In genomic region chr1:19056861-19057260, GRCm38 (mm10) we compare ENCODE assay signal across 19 mouse cellular contexts. TPM values are rescaled to one million over a fixed set of nuclear protein-coding genes. Genes with fewer than 3 reads are reported as not detected.
DNase-seq lines count a peak whose midpoint lies in the region; ATAC-seq lines count a peak whose summit lies in the region.
"Had no signal": no experiment of that assay in that cellular context is flagged by ENCODE, and none has a peak within 500 bp of the region (broad histone marks: within the 10 kb centered on the region; RNA-seq: fewer than 3 reads in every experiment).

No protein-coding gene starts in this region.

- no peak overlapping the region for H3K4me3 ChIP-seq in intestine, embryonic 15.5 days (replicated peaks)

- H3K4me2 ChIP-seq in intestine, embryonic 15.5 days (replicated peaks): no peak overlapping the region

- ATAC-seq in intestine, embryonic 15.5 days: no peak
- ATAC-seq: activated CD4-positive, CD25-positive, alpha-beta regulatory T cell, adult 4 months; CD4-positive, CD25-positive, alpha-beta regulatory T cell, adult 4 months; Patski had no signal

- H3K27me3 ChIP-seq in intestine, embryonic 15.5 days (replicated peaks): no peaks in the 10 kb centered on the region
- H3K27me3 ChIP-seq: CH12.LX, Patski had no signal

- H3K36me3 ChIP-seq in intestine, embryonic 15.5 days: no peaks in the 10 kb centered on the region
- H3K36me3 ChIP-seq: G1E had no signal

- no peak overlapping the region for H3K27ac ChIP-seq in intestine, embryonic 15.5 days

- no peaks in the 10 kb centered on the region for H3K9me3 ChIP-seq in intestine, embryonic 15.5 days
- H3K9me3 ChIP-seq: G1E had no signal

- no peaks in the 10 kb centered on the region for H3K4me1 ChIP-seq in intestine, embryonic 15.5 days (replicated peaks)

- no peak overlapping the region for H3K9ac ChIP-seq in intestine, embryonic 15.5 days

- DNase-seq in retina, embryonic 14.5 days (ENCODE audit: low spot score): peak; percentile 64
- peak; percentile 73 for DNase-seq in retina, postnatal 1 day
- DNase-seq in kidney, postnatal 4 days: no peak
- DNase-seq: adrenal gland, adult 2 months; adrenal gland, adult 8-10 months; adrenal gland, postnatal 10 days; adrenal gland, postnatal 14 days; adrenal gland, postnatal 25 days; adrenal gland, postnatal 36 days; B cell, adult 2 months; cerebellum, adult 11 months; cerebellum, adult 11-12 months had no signal

- 75% methylated on average over 6 of the region's 6 CpGs for WGBS in intestine, embryonic 15.5 days

RNA-seq across cellular contexts. Expression of gene Tfap2d, which starts 46.0 kb away (rescaled TPM):
- not detected in 2 replicates for polyA plus RNA-seq in intestine, embryonic 15.5 days (2015; fragmentation: Nextera tagmentation; extraction: Ambion mirVana)
- polyA plus RNA-seq: activated CD4-positive, CD25-positive, alpha-beta regulatory T cell, adult 4 months; adrenal gland, adult 2 months; C2C12; CD4-positive, CD25-positive, alpha-beta regulatory T cell, adult 4 months; G1E; Patski had no signal

Comparison
In these comparisons a context has a peak if more than half of its experiments do, and no peak if none do; other contexts are left out.
1. DNase-seq: peak in retina, embryonic 14.5 days (single experiment) and retina, postnatal 1 day (single experiment); none in kidney, postnatal 4 days (0 of 2).